Mouse (Mus musculus): Measurements from ENCODE around the gene Mroh3. TPM values are rescaled to one million over a fixed set of nuclear protein-coding genes. Genes with fewer than 3 reads are reported as not detected.

The Mroh3 gene
- total RNA-seq, 2 experiments from 2014 or later, result 1.0 to 1.2 TPM

DNA sequence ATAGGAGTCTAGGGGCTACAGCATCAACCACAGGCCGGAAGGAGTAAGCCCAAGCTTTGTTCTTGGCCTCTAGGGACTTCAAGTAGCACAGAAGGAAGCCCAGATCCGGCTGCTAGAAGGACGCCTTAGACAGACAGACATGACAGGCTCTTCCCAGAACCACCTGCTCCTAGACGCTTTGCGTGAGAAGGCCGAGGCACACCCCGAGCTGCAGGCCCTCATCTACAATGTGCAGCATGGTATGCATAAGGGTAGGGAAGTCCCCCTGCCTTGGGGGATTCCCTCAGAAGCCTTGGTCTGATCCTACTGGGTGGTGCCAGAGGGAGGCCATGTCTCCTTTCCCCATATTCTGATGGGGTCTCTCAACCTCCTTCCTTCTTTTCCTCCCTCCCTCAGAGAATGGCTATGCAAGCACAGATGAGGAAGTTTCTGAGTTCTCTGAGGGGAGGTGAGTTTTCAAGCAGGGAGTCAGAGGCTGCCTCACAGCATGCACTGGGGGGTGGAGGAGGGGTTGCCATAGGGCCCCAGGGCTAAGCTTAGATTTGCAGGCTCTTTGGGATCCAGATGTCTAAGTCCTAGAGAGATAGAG, 51.2 kb downstream of the Mroh3 start:
- no peak for DNase-seq
- intact Hi-C loops (cut with DNase I), result no loop called here

DNA sequence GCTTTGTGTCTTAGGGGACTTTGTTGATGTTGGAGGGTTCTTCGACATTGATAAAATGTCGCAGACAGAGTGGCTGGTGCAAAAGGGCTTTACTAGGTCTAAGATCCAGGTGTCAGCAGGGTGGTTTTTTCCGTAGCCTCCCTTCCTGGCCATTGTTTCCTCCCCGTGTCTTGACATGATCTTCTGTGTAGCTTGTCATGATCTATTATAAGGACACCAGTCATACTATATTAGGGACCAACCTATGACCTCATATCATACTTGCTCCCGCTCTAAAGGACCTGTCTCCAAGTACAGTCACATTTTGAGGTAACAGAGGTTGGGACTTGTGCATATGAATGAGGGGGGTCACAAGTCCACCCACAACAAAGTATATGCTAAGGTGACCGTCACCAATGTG, 51.7 kb downstream of the Mroh3 start:
- DNase-seq, result no peak
- intact Hi-C loops (cut with DNase I), result no loop called here

DNA sequence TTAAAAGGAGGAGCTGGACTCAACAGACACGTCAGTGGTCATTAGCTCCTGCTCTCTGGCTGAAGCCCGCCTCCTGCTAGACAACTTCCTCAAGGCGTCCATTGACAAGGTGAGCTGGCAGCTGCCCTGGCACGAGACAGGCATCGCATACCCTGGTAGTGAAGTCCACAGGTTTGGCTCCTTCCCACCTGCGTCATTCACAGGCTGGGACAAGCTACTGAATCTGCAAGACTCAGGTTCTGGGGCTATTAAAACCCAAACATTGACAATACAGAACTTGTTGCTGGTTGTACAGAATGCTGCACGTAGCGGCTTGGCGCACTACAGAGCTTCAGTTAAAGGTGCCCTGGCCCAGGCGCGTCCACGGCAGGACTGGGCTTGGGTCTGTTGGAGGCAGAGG, 52.3 kb downstream of the Mroh3 start:
- no peak for DNase-seq
- intact Hi-C loops (cut with DNase I), result no loop called here

DNA sequence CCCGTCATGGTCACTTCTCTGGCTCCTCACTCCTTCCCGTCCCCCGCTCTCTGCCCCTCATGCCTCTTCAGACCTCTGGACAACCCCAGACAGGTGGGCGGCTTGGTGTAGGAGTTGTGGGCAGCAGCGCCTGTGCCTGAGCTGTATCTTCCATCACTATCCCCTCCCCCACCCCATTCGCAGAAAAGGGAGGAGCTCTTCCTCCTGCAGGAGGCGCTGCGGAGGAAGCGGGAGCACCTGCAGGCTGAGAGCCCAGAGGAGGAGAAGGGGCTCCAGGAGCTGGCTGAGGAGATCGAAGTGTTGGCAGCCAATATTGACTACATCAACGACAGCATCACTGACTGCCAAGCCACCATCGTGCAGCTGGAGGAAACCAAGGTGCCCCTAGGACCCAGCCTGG, 52.8 kb downstream of the Mroh3 start:
- intact Hi-C loops (cut with DNase I), result no loop called here
- DNase-seq, result peak; percentile 30

DNA sequence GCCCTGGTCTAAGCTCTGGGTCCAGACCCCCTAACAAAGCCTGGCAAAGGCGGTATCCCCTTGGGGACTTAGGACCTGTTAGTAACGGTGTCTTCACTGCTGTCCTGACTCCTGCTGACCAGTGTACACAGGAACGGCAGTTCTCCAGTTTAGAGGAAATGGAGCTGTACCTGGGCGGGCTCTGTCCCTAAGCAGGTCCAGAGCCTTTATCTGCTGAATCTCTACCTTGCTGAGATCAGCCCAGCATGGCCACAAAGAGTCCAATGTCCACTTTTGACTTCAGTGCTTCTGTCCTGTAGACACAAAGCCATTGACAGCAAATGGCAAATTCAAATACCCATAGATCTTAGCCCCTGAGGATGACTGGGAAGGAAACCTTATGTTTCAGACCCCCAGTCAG, 55.7 kb downstream of the Mroh3 start:
- DNase-seq, result no peak
- intact Hi-C loops (cut with DNase I), result no loop called here

DNA sequence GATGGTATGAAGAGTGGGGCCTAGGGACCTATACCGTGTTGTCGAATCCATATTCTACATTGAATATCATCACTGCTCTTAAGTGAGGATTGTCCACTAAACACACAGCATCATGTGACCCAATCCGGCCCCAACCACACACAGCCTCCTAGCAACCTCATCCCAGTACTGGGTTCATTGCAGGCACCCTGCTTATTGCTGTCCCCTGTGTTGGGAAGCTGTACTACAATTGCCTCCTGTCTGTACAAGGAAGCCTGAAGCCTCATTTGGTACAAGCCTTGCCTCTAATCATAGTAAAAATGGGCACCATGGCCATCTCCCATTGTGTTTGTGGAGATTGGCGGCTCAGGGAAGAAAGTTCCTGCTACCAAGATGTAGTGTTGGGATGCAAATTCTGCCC, 56.3 kb downstream of the Mroh3 start:
- DNase-seq, result no peak

DNA sequence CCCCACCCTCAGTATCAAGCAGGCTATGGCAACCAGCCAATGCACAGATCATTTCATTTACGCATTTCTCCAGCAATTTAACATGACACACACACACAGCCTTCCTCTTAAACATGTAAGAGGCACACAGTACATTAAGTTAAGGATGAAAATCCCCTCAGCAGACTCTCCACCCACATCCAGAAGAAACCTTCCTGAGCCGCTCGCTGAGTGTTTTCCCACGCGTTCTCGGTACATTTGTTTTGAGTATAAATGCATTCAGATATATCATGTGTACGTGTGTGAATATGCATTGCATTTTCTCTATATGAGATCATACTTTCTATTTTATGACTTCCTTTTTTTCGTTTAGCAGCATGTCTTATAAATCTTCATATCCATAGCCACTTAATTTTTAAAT, 61.3 kb downstream of the Mroh3 start:
- DNase-seq, result no peak
- intact Hi-C loops (cut with DNase I), result no loop called here

More for the DNA sequence above, 56.3 kb downstream of the Mroh3 start:
- intact Hi-C loops (cut with DNase I), result no loop called here

DNA sequence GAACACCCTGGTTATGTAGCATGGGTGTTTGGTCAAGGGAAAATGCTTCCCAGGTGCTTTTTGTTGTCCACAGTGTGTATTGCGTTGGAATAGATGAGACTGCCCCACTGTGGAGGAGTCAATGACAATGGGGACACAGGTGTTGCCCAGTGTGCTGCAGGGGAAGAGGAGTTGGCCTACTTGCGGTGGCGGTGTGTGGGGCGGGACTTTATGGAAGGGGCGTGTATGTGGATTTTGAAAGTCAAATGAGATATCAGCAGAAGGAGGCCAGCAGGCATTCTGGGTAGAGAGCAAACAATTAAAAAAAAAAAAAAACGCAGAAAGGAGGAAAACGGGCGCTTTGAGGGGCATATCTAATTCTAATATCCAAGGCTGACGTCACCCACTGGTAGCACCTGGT, 62.9 kb downstream of the Mroh3 start:
- no peak for DNase-seq
- intact Hi-C loops (cut with DNase I), result no loop called here

DNA sequence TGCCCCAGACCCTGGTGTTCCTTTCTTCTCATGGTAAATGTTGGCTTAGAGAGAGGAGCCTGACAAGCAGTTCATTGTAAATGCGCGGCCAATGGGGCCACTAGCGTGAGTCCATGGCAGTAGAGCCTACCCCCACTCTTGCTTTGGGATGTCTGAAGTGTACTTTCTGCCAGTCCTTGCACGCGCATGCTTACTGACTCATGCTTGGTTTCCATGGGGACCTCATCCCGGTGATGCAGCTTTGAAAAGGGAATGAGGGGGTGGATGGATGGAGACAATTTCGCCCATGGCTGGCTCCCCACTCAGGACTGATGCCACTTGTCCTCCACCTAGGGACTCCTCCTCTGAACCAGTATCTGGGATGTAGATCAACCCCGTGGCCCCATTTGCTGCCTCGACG, 69.1 kb downstream of the Mroh3 start:
- DNase-seq, result peak; percentile 40

DNA sequence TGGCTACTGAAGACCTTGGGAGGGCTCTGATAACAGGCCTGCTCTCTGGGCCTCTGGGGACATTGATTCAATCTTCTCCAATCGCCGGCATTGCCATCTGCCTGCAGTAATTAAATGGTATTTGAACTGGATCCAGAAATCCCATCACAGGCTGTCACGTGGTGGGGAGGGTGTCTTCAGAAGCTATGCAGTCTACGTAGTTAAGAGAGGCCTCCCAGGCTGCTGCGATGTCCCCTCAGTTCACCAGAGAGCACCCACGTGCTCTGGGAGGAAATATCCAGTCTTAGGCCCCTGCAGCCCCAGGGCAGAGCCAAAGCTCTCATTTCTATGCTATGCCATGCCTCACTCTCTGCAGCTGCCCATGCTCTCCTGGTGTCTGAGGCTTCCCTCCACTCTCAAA, 70.3 kb downstream of the Mroh3 start:
- peak; percentile 64 for DNase-seq
- intact Hi-C loops (cut with DNase I), result no loop called here

More for the DNA sequence above, 69.1 kb downstream of the Mroh3 start:
- intact Hi-C loops (cut with DNase I), result no loop called here

DNA sequence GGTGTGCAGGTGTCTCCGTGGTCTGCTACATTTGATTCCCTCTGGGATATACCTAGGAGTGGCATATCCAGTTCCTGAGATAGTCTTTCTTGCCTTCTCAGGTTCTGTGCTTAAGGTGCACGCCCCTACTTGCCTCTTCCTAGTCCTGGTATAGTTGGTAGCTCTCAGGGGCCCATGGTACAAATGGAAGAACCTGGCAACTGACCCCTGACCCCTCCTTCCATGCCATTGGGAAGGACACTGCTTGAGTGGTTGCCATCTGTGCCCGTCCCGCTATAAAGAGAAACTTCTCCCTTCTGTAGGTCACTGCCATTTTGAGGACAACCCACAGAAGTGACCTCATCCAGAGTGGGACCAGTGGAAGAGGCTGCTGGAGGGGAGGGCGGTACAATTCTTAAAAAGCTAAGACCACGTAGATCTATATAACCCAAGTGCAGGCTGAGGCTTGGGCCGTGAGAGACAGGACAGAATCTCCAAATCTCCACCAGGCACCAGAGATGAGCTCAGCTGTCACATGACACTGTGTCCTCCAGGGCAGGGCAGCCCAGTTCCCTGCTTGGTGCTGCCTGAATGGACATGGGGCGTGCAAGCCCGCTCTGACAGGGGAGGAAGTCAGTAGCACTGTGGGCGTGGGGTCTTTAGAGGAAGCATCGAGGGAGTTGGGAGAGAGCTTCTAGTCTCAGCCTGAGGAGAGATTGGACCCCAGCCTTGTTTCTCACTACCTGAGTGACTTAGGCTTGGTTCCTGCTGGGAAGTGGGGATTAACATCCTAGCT, 71.3 kb downstream of the Mroh3 start:
- intact Hi-C loops (cut with DNase I), result no loop called here
- no peak for DNase-seq

DNA sequence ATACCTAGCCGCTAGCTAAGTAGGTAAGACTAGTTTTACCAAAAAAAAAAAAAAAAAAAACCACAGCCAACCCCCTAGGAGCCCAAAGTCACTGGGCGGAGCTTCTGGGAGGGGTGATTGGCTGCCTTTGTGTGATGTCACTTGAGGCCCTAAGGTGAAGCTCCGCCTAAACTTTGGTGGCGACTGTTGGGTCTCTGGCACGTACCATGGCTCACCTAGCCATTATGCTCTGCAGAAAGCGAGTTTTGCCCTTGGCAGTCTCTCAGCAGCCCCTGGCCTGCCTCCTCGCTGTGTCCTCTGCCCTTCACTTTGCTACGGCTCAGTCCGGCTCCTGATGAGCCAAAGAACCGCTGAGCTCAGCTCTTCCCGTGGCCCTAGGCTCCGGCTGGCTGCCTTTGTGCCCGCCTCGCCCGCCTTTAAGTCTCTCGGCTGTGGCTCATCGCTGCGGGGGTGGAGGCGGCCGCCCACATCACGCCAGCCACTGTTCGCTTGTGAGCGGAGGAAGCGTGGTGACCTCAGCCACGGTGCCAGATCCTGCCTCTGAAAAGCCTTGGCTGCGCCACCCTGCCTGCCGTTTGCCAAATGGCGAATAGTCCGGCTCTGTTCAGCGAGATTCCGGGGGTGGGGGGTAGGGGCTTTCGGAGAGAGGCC, 72.5 kb downstream of the Mroh3 start:
- peak; percentile 92 for DNase-seq
- intact Hi-C loops (cut with DNase I), result no loop called here

DNA sequence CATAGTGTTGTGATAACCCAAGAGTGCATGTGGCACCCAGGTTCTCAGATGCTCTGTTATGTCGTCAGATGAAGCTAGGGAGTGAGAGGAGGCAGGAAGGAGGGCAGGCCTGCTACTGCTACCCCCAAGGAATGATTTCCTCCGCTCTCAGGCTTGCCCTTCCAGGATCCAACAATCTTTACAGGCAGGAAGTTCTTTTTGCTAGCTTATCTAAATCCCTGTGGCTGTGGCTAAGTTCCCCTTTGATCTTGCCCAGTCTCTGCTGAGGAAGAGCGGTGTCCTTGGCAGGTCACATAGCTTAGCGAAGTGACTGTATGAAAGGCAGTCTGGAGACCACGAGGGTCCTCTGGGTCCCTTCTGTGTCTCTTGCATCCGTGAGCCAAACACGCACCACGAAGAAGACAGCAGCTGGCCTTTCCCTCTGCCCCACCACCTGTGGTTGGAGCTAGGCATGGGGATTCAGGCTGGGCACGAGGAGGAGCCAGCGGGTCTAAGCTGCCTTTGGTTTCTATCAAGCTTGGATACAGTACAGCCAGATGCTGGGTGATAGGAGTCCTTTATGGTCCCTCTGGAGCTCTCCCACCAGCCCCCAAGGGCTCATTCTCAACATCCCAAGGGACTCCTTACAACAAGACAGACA, 74.3 kb downstream of the Mroh3 start:
- intact Hi-C loops (cut with DNase I), result no loop called here

DNA sequence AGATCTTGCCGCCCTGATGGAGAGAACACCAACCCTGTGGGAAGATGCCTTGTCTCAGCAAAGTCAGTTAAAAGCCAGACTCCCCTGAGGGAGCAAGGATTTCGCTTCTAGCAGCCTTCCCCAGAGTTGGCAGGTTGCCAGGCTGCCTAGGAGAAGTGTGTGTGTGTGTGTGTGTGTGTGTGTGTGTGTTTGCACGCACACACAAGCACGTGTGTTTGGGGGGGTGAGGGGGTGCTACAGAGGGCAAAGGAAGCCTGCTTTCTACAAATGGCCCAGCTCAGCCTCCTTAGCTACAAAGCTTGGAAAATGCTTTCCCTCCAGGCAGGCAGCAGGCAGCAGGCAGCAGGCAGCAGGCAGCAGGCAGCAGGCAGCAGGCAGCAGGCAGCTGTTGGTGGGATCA, 75.1 kb downstream of the Mroh3 start:
- intact Hi-C loops (cut with DNase I), result no loop called here
- DNase-seq, result peak; percentile 70

More for the DNA sequence above, 74.3 kb downstream of the Mroh3 start:
- DNase-seq, result peak; percentile 47

DNA sequence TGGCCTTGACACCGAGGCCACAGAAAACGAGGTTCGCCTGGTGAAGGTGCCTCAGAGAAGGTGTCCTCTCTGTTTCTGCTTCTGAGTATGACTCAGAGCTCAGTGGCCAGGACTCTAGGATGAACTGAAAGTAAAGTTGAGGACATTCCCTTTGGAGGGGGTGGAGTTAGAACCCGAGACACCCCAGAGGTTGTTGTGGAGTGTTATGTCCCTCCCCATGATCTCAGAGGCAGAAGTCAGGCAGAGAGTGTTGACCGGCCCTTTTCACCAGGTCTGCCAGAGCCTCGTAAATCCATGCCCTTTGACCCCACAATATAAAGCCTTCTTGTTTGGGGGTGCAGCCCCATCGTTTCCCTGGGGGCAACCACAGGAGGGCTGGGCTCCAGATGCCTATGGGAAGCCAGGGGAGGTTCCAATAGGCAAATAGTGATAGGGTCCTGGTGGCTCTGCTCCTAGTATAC, 75.5 kb downstream of the Mroh3 start:
- DNase-seq, result no peak
- intact Hi-C loops (cut with DNase I), result no loop called here

DNA sequence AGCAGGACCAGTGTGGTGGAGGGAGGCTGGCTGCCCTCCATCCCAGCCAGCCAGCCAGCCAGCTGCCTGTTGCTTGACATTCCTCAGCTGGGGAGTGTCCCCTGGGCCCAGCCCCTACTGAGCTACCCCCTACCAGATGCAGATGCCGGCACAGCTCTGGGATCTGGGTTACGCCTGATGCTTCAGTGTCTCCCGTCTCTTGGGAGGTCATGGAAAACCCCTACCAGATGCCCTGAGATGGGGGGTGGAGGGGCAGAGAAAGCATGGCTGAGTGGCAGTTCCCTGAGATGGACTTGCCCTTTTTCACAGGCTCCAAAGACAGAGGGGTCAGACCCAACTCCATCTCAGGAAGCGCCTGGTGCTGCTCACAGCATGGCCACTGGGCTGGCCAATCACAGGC, 76.1 kb downstream of the Mroh3 start:
- intact Hi-C loops (cut with DNase I), result no loop called here
- DNase-seq, result no peak

DNA sequence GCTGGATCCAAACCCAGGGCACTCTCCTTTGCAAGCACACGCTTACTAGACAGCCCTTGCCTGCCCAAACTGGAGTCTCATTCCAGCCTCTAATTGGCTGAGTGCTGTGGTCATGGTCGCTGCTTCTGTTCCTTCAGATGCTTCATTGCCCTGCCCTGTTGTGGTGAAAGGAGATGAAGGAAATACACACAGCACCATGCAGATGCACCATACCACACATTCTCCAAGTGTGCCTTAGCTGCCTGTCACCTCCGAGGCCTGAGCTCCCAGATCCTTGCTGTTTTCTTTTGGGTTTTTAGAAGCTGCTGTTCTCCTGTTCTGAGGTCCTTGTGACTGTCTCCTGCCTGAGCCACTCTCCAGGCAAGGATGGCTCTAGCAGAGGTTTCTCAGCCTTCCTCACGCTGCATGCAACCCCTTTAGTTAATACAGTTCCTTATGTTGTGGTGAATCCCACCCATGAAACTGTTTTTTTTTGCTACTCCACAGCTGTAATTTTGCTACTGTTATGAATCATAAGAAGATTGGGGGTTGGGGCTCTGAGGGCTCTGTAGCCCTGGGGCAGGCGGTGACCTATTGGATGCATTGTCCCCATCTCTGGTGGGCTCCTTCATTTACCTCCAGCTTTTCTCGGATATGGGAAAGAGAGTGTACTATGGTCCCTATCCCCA, 76.7 kb downstream of the Mroh3 start:
- intact Hi-C loops (cut with DNase I), result no loop called here
- no peak for DNase-seq

DNA sequence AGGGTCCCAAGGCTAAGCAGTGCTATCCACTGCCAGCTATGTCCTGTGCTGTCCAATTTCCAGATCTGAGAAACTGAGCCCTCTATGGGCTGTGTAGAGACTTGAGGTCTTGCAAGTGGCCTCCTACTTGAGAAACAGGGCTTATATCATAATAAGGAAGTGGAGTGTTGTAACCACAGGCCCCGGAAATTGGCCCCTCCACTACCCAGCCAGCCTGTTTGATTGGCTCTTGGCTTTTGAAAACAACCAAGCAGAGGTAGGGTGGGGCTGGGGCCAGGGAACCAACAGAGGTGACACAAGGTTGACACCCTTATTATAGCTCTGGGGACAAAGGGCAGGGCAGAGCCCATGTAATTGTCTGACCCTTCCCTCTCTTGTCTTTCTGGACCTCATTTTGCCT, 77.6 kb downstream of the Mroh3 start:
- intact Hi-C loops (cut with DNase I), result no loop called here
- no peak for DNase-seq

DNA sequence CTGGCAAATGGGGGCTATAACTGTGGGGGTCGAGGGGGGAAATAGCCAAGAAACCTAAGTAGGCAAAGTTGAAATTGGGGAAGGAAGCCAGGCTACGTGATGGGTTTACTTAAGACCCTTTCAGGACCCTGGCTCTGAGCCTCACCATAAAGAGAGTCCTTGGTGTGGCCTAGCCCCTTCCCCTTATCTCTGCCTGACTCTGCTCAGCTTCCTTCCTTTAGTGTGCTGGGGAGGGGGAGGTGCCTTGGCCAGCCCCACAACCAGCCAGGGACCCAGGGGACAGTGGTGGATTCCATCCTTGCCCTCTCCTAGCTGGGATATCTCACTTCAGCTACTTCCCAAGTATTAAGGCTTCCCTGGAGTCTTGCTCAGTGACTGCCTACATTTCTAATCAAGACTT, 78.1 kb downstream of the Mroh3 start:
- intact Hi-C loops (cut with DNase I), result no loop called here

DNA sequence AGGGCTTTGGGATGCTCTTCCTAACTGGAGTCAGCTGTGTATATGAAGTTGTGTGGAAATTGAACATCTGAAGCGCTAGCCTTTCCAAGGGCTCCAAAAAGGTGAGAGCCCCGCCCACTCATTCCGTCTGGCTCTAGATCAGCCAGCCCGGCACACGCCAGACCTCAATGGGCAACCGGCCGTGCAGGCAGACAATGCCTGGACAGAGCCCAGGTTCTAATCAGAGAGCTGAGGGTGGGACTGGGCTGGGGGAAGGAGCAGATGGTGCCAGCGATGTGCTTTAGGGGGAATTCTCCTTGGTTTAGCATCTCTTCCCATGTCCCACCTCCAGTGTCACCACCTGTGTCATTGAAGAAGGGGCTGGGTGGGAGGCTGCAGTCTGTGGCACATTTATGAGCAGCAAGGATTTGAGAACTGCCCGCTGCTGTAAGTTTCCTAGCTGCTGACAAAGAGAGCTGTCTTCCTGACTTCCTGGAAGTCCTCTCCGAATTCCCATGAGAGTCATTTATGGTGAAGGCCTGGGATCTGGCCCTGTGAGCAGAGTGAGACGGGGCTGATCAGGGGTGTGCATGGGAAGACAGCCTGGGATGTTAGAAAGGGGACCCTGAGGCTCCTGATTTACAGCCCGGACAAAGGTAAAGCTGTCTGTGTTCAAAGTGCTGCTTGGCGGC, 78.9 kb downstream of the Mroh3 start:
- peak; percentile 85 for DNase-seq
- intact Hi-C loops (cut with DNase I), result loop anchor here (2.0 kb wide), 1 partner anchor 83 kb away; the partner anchor contains the start of gene Ascl5

More for the DNA sequence above, 78.1 kb downstream of the Mroh3 start:
- no peak for DNase-seq
